Mouse (Mus musculus): ENCODE measurements at regions not wholly inside any gene's neighbourhood (a gene's known extent, or its start where the extent isn't known, plus 50 kb on each side); places are given as distances from the start of the nearest gene placed in this dataset. TPM values are rescaled to one million over a fixed set of nuclear protein-coding genes. Genes with fewer than 3 reads are reported as not detected.

DNA sequence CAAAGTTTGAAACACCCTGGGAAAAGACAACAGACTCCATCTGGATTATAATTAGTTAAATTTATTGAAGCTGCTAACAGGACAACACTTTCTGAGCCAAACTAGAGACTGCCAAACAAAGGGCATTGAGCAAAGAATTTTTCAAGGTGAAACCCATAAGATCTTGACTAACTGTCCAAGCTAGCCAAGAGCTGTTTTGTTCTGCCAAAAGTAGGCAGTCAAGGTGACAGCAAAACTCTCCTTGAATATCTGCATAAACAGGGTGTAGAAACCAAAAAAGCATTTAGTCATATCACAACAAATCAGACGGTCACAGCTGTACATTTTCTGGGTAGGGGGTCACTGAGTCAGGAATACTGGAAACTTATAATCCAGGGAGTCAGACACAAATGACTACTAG lies 368.1 kb upstream of the Ddx18 start:
- Histone ChIP-seq H3K36me3 (ENCODE audit: insufficient read depth, low read length) (no peaks in the 10 kb centered on the region), H3K4me3 (replicated peaks; ENCODE audit: low read depth, low read length) (no peak overlapping the region), H3K4me2 (ENCODE audit: low read length) (no peak overlapping the region), H3K4me1 (replicated peaks; ENCODE audit: insufficient read depth, low read length) (no peaks in the 10 kb centered on the region), H3K27ac (no peak overlapping the region), H3K9ac (ENCODE audit: low read depth, low read length) (no peak overlapping the region), H3K9me3 (replicated peaks; ENCODE audit: low read length) (no peaks in the 10 kb centered on the region), H3K27me3 (ENCODE audit: insufficient read depth, low read length) (no peaks in the 10 kb centered on the region)
- ATAC-seq (replicated peaks; ENCODE audit: low FRiP score, low read depth): no peak
- DNase-seq (ENCODE audit: low spot score): no peak
- 59% methylated on average over 1 of the region's 1 CpGs for WGBS
- TF ChIP-seq CTCF (IDR thresholded peaks at IDR 0.05; ENCODE audit: low read depth): no peak

Small RNAs in the stretch of these regions (microRNA-seq; reads per million reads assigned to microRNA genes)
- gene Gm26472: not detected

Measured in kidney, postnatal 0 days (tissue).